In genomic region chr1:71580408-71580807, GRCm38 (mm10) we compare ENCODE assay signal across 28 mouse cellular contexts. TPM values are rescaled to one million over a fixed set of nuclear protein-coding genes. Genes with fewer than 3 reads are reported as not detected.
A peak's percentile ranks its signal among the peaks of the same experiment; 100 is the strongest.
DNase-seq lines count a peak whose midpoint lies in the region; ATAC-seq and TF ChIP-seq lines count a peak whose summit lies in the region.
"Had no signal": no experiment of that assay in that cellular context is flagged by ENCODE, and none has a peak within 500 bp of the region (broad histone marks: within the 10 kb centered on the region; RNA-seq: fewer than 3 reads in every experiment).

No protein-coding gene starts in this region.

- no peak for TF ChIP-seq CTCF in lung, embryonic 14.5 days (IDR thresholded peaks at IDR 0.05; ENCODE audit: low read depth)

- H3K4me2 ChIP-seq in limb, embryonic 15.5 days = no peak overlapping the region
- H3K4me2 ChIP-seq in lung, embryonic 14.5 days = no peak overlapping the region
- H3K4me2 ChIP-seq: embryonic facial prominence, embryonic 13.5 days; forebrain, embryonic 12.5 days; forebrain, embryonic 15.5 days; heart, embryonic 13.5 days; hindbrain, embryonic 14.5 days had no signal

- H3K27ac ChIP-seq in limb, embryonic 15.5 days = no peak overlapping the region
- no peak overlapping the region for H3K27ac ChIP-seq in limb, embryonic 10.5 days
- H3K27ac ChIP-seq in lung, embryonic 14.5 days (ENCODE audit: low read depth) = no peak overlapping the region
- H3K27ac ChIP-seq: embryonic facial prominence, embryonic 10.5 days; embryonic facial prominence, embryonic 13.5 days; forebrain, embryonic 12.5 days; forebrain, embryonic 15.5 days; gastrocnemius, adult 2 months; heart, embryonic 10.5 days; heart, embryonic 13.5 days; hindbrain, embryonic 14.5 days had no signal

- DNase-seq in frontal cortex, postnatal 25 days (ENCODE audit: low spot score in 2 of 2) = no peak
- DNase-seq in limb, embryonic 10.5 days (ENCODE audit: low spot score) = no peak
- DNase-seq in lung, embryonic 14.5 days = no peak
- no peak for DNase-seq in lung, postnatal 36 days
- DNase-seq in ovary, postnatal 14 days (ENCODE audit: low spot score) = no peak
- DNase-seq: adrenal gland, adult 8-10 months; adrenal gland, postnatal 25 days; cerebellum, adult 11-12 months; cerebellum, adult 8-10 months; cerebellum, postnatal 10 days; cerebellum, postnatal 36 days; embryo, embryonic 11 days; gastrocnemius, adult 2 months; gastrocnemius, postnatal 14 days; heart, adult 18-20 months; heart, postnatal 14 days; heart, postnatal 4 days had no signal

- H3K9ac ChIP-seq in limb, embryonic 15.5 days = no peak overlapping the region
- no peak overlapping the region for H3K9ac ChIP-seq in lung, embryonic 14.5 days
- H3K9ac ChIP-seq: embryonic facial prominence, embryonic 13.5 days; forebrain, embryonic 12.5 days; forebrain, embryonic 15.5 days; heart, embryonic 13.5 days; hindbrain, embryonic 14.5 days had no signal

- no peaks in the 10 kb centered on the region for H3K4me1 ChIP-seq in limb, embryonic 15.5 days
- H3K4me1 ChIP-seq in limb, embryonic 10.5 days = no peaks in the 10 kb centered on the region
- no peaks in the 10 kb centered on the region for H3K4me1 ChIP-seq in lung, embryonic 14.5 days (ENCODE audit: insufficient read depth)
- H3K4me1 ChIP-seq: embryonic facial prominence, embryonic 10.5 days; embryonic facial prominence, embryonic 13.5 days; forebrain, embryonic 12.5 days; forebrain, embryonic 15.5 days; heart, embryonic 10.5 days; heart, embryonic 13.5 days had no signal

- ATAC-seq in frontal cortex, adult (ENCODE audit: low TSS enrichment) = peak; percentile 36; the same call in 1 of the 2 replicates
- ATAC-seq in limb, embryonic 15.5 days (ENCODE audit: insufficient number of reproducible peaks, low FRiP score, low TSS enrichment, low read depth) = 0 out of 2 replicates have a peak, but pooled peaks have one; percentile 52
- ATAC-seq in lung, embryonic 14.5 days (ENCODE audit: insufficient read depth) = peak; percentile 28; the same call in 1 of the 2 replicates
- ATAC-seq: activated CD4-positive, CD25-positive, alpha-beta regulatory T cell, adult 4 months; forebrain, embryonic 15.5 days had no signal

- no peaks in the 10 kb centered on the region for H3K9me3 ChIP-seq in limb, embryonic 15.5 days
- H3K9me3 ChIP-seq in limb, embryonic 10.5 days (replicated peaks) = no peaks in the 10 kb centered on the region
- H3K9me3 ChIP-seq in lung, embryonic 14.5 days (ENCODE audit: low read depth, low read length) = no peaks in the 10 kb centered on the region
- H3K9me3 ChIP-seq: embryonic facial prominence, embryonic 10.5 days; embryonic facial prominence, embryonic 13.5 days; forebrain, embryonic 12.5 days; forebrain, embryonic 15.5 days; heart, embryonic 10.5 days; heart, embryonic 13.5 days had no signal

- H3K4me3 ChIP-seq in limb, embryonic 15.5 days = no peak overlapping the region
- no peak overlapping the region for H3K4me3 ChIP-seq in limb, embryonic 10.5 days
- no peak overlapping the region for H3K4me3 ChIP-seq in lung, embryonic 14.5 days (ENCODE audit: low read depth, low read length)
- H3K4me3 ChIP-seq: embryonic facial prominence, embryonic 10.5 days; embryonic facial prominence, embryonic 13.5 days; erythroblast, embryonic 14.5 days; forebrain, embryonic 12.5 days; forebrain, embryonic 15.5 days; gastrocnemius, adult 2 months; heart, embryonic 10.5 days; heart, embryonic 13.5 days had no signal

- H3K27me3 ChIP-seq in limb, embryonic 15.5 days = no peaks in the 10 kb centered on the region
- H3K27me3 ChIP-seq in limb, embryonic 10.5 days (ENCODE audit: low read depth, poor library complexity, severe bottlenecking) = no peaks in the 10 kb centered on the region
- no peaks in the 10 kb centered on the region for H3K27me3 ChIP-seq in lung, embryonic 14.5 days (ENCODE audit: insufficient read depth, low read length)
- H3K27me3 ChIP-seq: embryonic facial prominence, embryonic 13.5 days; forebrain, embryonic 12.5 days; forebrain, embryonic 15.5 days; heart, embryonic 13.5 days had no signal

- H3K36me3 ChIP-seq in limb, embryonic 15.5 days = peaks cover 50% of the 10 kb centered on the region
- peaks cover 75% of the 10 kb centered on the region for H3K36me3 ChIP-seq in limb, embryonic 10.5 days
- peaks cover 64% of the 10 kb centered on the region for H3K36me3 ChIP-seq in lung, embryonic 14.5 days (ENCODE audit: insufficient read depth)

- 90% methylated on average over 12 of the region's 12 CpGs for WGBS in limb, embryonic 15.5 days
- 93% methylated on average over 12 of the region's 12 CpGs for WGBS in limb, embryonic 10.5 days
- 90% methylated on average over 12 of the region's 12 CpGs for WGBS in lung, embryonic 14.5 days

RNA-seq across cellular contexts. Expression of gene Atic, which starts 23.5 kb away (rescaled TPM):
- polyA plus RNA-seq in limb, embryonic 15.5 days (2015; fragmentation: Nextera tagmentation; extraction: Ambion mirVana) = 56.6 and 62.2 TPM in 2 replicates
- 78.5 and 91.1 TPM in 2 replicates for polyA plus RNA-seq in limb, embryonic 10.5 days (2016; fragmentation: Nextera tagmentation; extraction: Ambion mirVana)
- polyA plus RNA-seq in lung, embryonic 14.5 days (2014; fragmentation: Nextera tagmentation; extraction: Ambion mirVana) = 69.1 and 71.5 TPM in 2 replicates
